Mouse (Mus musculus): ENCODE data around the gene Inpp5d.

- TF ChIP-seq CTCF (IDR thresholded peaks at IDR 0.05; ENCODE audit: borderline replicate concordance, insufficient read depth, low read length) (no peak), POLR2A (IDR thresholded peaks at IDR 0.05; ENCODE audit: low read depth, low read length) (no peak)
Observed at GRCm38 (mm10) chr1:87637878-87638600, 17.9 kb downstream of the Inpp5d start.
